Mouse (Mus musculus): ENCODE measurements around the gene Snd1. TPM values are rescaled to one million over a fixed set of nuclear protein-coding genes. Genes with fewer than 3 reads are reported as not detected.

Snd1 gene
- polyA plus RNA-seq, 1 experiment: 190 TPM

DNA sequence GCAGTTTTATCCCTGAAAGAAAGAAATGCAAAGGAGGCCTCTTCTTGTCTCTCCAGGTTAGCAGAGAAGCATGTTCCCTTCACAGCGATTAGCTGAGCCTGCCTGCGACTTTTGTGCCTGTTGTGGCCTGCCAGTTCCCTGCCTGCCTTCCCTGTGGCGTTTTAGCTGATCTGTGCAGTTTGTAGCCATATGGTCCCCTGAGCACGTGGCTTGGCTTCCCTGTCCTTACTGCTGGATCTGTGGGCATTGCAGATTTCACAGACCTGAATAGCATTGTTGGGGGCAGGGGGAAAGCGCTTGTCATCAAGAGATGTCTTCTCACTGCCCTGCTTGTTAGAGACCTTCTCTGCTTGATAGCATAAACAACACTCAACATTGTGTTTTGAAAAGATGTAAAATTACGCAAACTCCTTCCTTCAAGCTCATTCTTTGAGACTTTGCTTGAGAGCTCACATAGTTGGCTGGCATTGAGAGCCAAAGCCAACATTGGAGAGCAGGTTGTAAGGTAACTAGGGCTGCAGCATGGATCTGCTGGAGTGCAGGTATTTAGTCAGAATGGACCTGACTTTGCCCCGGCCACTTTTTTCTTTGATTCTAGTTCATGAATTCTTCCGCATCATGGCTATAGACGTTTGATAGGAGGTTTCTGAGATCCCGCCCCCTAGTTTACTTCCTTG, 63.0 kb downstream of the Snd1 start:
- TF ChIP-seq MAX (IDR thresholded peaks at IDR 0.05; ENCODE audit: low read depth) (no peak), TCF3 (IDR thresholded peaks at IDR 0.05; ENCODE audit: insufficient read length, low read depth) (no peak), REST (IDR thresholded peaks at IDR 0.05; ENCODE audit: insufficient read depth, insufficient read length) (no peak), SRF (IDR thresholded peaks at IDR 0.05; ENCODE audit: control insufficient read depth, insufficient read length, low read depth) (no peak), E2F4 (IDR thresholded peaks at IDR 0.05; ENCODE audit: insufficient read depth) (no peak), CEBPB (IDR thresholded peaks at IDR 0.05; ENCODE audit: insufficient read depth, poor library complexity, severe bottlenecking) (no peak), POLR2A (IDR thresholded peaks at IDR 0.05; ENCODE audit: insufficient read length, low read depth) (no peak), POLR2AphosphoS2 (IDR thresholded peaks at IDR 0.05; ENCODE audit: insufficient read length, low read depth) (no peak), USF1 (IDR thresholded peaks at IDR 0.05; ENCODE audit: low read depth) (no peak), TCF12 (IDR thresholded peaks at IDR 0.05; ENCODE audit: insufficient read depth, poor library complexity, severe bottlenecking) (no peak), MYOG (IDR thresholded peaks at IDR 0.05; ENCODE audit: control insufficient read depth in 1 of 3, insufficient read depth in 1 of 3, insufficient read length in 2 of 3, low read depth in 2 of 3) (no peak)
- no peak overlapping the region for H3K4me3 ChIP-seq
- no peak overlapping the region for H3K4me2 ChIP-seq (ENCODE audit: low read depth)
- no peak overlapping the region for H3ac ChIP-seq (ENCODE audit: control insufficient read depth, insufficient read length)
- H3K27me3 ChIP-seq (ENCODE audit: control insufficient read depth, insufficient read depth, insufficient read length): no peaks in the 10 kb centered on the region
- H3K36me3 ChIP-seq (ENCODE audit: control insufficient read depth, insufficient read depth): peaks cover 34% of the 10 kb centered on the region
- peaks cover 20% of the 10 kb centered on the region for H3K79me2 ChIP-seq (ENCODE audit: control insufficient read depth, insufficient read depth)

DNA sequence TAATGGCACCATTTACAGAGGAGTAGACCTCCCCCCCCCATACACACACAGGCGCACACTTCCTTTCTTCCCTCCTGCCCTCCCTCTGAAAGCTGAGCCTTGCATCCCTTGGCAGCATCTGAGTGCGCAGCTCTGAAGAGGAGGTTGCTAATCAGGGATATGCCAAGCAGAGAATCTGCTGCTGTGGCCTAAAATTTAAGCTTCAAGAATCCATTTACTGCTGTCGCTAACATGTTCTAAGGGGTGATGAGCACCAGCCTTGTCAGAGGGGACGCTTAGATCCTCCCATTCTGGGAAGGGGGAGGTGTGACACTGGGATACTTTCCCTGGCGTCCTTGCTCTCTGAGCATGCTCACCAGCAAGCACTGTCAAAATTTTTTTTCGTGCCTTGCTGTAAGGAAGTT, 67.4 kb downstream of the Snd1 start:
- no peak overlapping the region for H3K4me3 ChIP-seq
- H3K4me2 ChIP-seq (ENCODE audit: low read depth): no peak overlapping the region
- no peaks in the 10 kb centered on the region for H3K27me3 ChIP-seq (ENCODE audit: control insufficient read depth, insufficient read depth, insufficient read length)
- no peak for TF ChIP-seq E2F4 (IDR thresholded peaks at IDR 0.05; ENCODE audit: insufficient read depth)
- TF ChIP-seq TCF12 (IDR thresholded peaks at IDR 0.05; ENCODE audit: insufficient read depth, poor library complexity, severe bottlenecking): no peak
- no peak for TF ChIP-seq REST (IDR thresholded peaks at IDR 0.05; ENCODE audit: insufficient read depth, insufficient read length)
- no peak for TF ChIP-seq POLR2AphosphoS2 (IDR thresholded peaks at IDR 0.05; ENCODE audit: insufficient read length, low read depth)
- TF ChIP-seq SRF (IDR thresholded peaks at IDR 0.05; ENCODE audit: control insufficient read depth, insufficient read length, low read depth): no peak
- TF ChIP-seq USF1 (IDR thresholded peaks at IDR 0.05; ENCODE audit: low read depth): no peak
- no peak for TF ChIP-seq POLR2A (IDR thresholded peaks at IDR 0.05; ENCODE audit: insufficient read length, low read depth)
- no peak for TF ChIP-seq MYOG (IDR thresholded peaks at IDR 0.05; ENCODE audit: control insufficient read depth in 1 of 3, insufficient read depth in 1 of 3, insufficient read length in 2 of 3, low read depth in 2 of 3)
- TF ChIP-seq MYOD1 (IDR thresholded peaks at IDR 0.05; ENCODE audit: control insufficient read depth in 1 of 3, insufficient read length in 2 of 3, low read depth in 2 of 3): no peak
- TF ChIP-seq MAX (IDR thresholded peaks at IDR 0.05; ENCODE audit: low read depth): no peak
- TF ChIP-seq CEBPB (IDR thresholded peaks at IDR 0.05; ENCODE audit: insufficient read depth, poor library complexity, severe bottlenecking): no peak
- H3ac ChIP-seq (ENCODE audit: control insufficient read depth, insufficient read length): no peak overlapping the region
- peaks cover 20% of the 10 kb centered on the region for H3K79me2 ChIP-seq (ENCODE audit: control insufficient read depth, insufficient read depth)
- H3K36me3 ChIP-seq (ENCODE audit: control insufficient read depth, insufficient read depth): peaks cover 31% of the 10 kb centered on the region

DNA sequence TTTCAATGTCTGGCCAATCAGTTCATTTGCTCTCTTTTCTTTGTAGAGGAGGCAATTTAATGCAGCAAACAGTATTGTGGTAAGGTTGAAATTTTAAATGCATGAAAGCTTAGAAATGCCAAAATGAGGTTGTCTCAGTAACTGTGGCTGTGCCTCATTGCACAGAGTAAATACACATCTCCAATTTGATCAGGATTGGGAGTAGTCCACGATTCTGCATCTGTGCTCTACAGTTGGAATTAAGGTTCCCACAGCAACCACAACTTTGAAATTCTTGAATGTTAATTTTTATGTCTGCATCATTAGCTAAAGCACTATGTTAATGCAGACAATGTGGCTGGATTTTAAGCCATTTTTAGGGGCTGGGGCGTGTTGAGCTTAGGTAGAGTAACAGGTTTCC, 72.0 kb downstream of the Snd1 start:
- H3K4me3 ChIP-seq: no peak overlapping the region
- H3K27me3 ChIP-seq (ENCODE audit: control insufficient read depth, insufficient read depth, insufficient read length): no peaks in the 10 kb centered on the region
- TF ChIP-seq TCF12 (IDR thresholded peaks at IDR 0.05; ENCODE audit: insufficient read depth, poor library complexity, severe bottlenecking) (no peak), MYOG (IDR thresholded peaks at IDR 0.05; ENCODE audit: control insufficient read depth in 1 of 3, insufficient read depth in 1 of 3, insufficient read length in 2 of 3, low read depth in 2 of 3) (no peak)
- H3ac ChIP-seq (ENCODE audit: control insufficient read depth, insufficient read length): no peak overlapping the region
- peaks cover 28% of the 10 kb centered on the region for H3K36me3 ChIP-seq (ENCODE audit: control insufficient read depth, insufficient read depth)
- H3K79me2 ChIP-seq (ENCODE audit: control insufficient read depth, insufficient read depth): peaks cover 1% of the 10 kb centered on the region
- H3K4me2 ChIP-seq (ENCODE audit: low read depth): no peak overlapping the region

DNA sequence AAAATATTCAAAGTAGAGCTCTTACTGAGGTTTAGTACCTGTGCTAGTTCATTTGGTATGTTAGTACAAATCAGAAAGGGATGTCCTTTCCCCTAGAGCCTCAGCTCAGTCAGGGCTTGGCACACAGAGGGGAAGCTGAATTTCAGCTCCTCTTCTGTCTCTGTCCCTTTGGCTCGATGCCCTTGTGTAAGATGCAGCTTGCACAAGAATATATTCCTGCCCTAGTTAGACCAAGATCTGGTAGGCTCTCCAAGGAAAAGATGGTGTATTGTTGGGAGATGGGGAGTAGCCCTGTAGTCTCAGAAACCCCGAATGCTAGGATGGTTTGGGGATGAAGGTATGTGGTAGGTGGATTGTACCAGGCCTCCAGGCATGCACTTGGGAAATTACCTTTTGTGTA, 74.4 kb downstream of the Snd1 start:
- TF ChIP-seq POLR2AphosphoS2 (IDR thresholded peaks at IDR 0.05; ENCODE audit: insufficient read length, low read depth): no peak
- TF ChIP-seq REST (IDR thresholded peaks at IDR 0.05; ENCODE audit: insufficient read depth, insufficient read length): no peak
- no peak for TF ChIP-seq MYOD1 (IDR thresholded peaks at IDR 0.05; ENCODE audit: control insufficient read depth in 1 of 3, insufficient read length in 2 of 3, low read depth in 2 of 3)
- TF ChIP-seq CEBPB (IDR thresholded peaks at IDR 0.05; ENCODE audit: insufficient read depth, poor library complexity, severe bottlenecking): no peak
- no peak for TF ChIP-seq MAX (IDR thresholded peaks at IDR 0.05; ENCODE audit: low read depth)
- TF ChIP-seq TCF3 (IDR thresholded peaks at IDR 0.05; ENCODE audit: insufficient read length, low read depth): no peak
- TF ChIP-seq E2F4 (IDR thresholded peaks at IDR 0.05; ENCODE audit: insufficient read depth): no peak
- TF ChIP-seq USF1 (IDR thresholded peaks at IDR 0.05; ENCODE audit: low read depth): no peak
- H3ac ChIP-seq (ENCODE audit: control insufficient read depth, insufficient read length): no peak overlapping the region
- H3K79me2 ChIP-seq (ENCODE audit: control insufficient read depth, insufficient read depth): no peaks in the 10 kb centered on the region
- H3K4me2 ChIP-seq (ENCODE audit: low read depth): no peak overlapping the region
- H3K27me3 ChIP-seq (ENCODE audit: control insufficient read depth, insufficient read depth, insufficient read length): no peaks in the 10 kb centered on the region
- H3K36me3 ChIP-seq (ENCODE audit: control insufficient read depth, insufficient read depth): peaks cover 32% of the 10 kb centered on the region
- H3K4me3 ChIP-seq: no peak overlapping the region

DNA sequence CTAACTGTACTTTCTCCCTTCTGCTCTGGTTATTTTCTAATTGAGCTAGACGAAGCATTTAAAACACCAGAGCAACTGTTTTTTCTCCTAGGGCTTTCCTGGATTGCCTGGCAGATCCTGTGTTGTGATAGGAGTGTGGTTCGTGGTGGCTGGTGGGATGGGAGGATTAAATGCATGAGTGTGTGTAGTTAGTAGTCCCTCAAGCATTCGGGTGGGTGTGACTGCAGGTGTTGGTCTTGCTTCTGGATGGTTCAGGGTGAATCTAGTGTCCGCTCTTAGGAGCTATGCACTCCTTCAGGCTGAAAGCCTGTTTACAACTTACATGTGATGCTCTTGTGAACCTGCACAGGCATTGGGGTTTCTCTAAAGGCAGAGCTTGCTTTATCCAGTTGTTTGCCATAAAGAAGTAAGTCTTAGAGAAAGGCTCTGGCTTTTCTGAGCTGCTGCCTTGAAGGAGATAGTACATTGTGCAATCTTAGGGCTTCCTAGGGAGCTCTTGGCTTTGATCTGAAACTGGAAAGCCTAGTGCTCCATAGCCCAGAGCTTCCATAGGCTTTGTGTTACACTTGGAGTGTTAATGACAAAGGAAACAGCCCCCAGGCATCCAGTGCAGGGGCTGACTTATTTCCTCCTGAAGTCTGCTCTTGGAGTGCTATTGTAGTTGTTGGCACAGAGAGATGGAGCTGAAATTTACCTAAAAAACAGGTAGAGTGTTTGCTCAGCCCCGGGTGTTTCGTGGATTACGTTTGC, 75.5 kb downstream of the Snd1 start:
- Histone ChIP-seq H3ac (ENCODE audit: control insufficient read depth, insufficient read length) (no peak overlapping the region), H3K27me3 (ENCODE audit: control insufficient read depth, insufficient read depth, insufficient read length) (no peaks in the 10 kb centered on the region), H3K4me3 (no peak overlapping the region), H3K4me2 (ENCODE audit: low read depth) (no peak overlapping the region), H3K36me3 (ENCODE audit: control insufficient read depth, insufficient read depth) (peaks cover 23% of the 10 kb centered on the region), H3K79me2 (ENCODE audit: control insufficient read depth, insufficient read depth) (no peaks in the 10 kb centered on the region)
- TF ChIP-seq MYOD1 (IDR thresholded peaks at IDR 0.05; ENCODE audit: control insufficient read depth in 1 of 3, insufficient read length in 2 of 3, low read depth in 2 of 3) (no peak), SRF (IDR thresholded peaks at IDR 0.05; ENCODE audit: control insufficient read depth, insufficient read length, low read depth) (no peak), E2F4 (IDR thresholded peaks at IDR 0.05; ENCODE audit: insufficient read depth) (no peak), TCF12 (IDR thresholded peaks at IDR 0.05; ENCODE audit: insufficient read depth, poor library complexity, severe bottlenecking) (no peak)

Measured in myocyte (in vitro differentiated cells).